Mouse (Mus musculus) G1E-ER4 (cell line): Measurements from ENCODE around the gene R3hdm4. TPM values are rescaled to one million over a fixed set of nuclear protein-coding genes. Genes with fewer than 3 reads are reported as not detected.

Experiments
- GATA1 ChIP-seq: IDR thresholded peaks from one replicate; pipeline ENCODE4 v1.8.0; 2012; ENCODE audit warnings: low read length, inconsistent platforms
- polyA plus RNA-seq: library from polyadenylated mRNA; stranded (reverse); fragments of >175 nt; gene quantifications from 2 replicates; pipeline ENCODE4 v1.2.3, GENCODE M21; 2012

R3hdm4 gene
- polyA plus RNA-seq, 1 experiment: 234 TPM

DNA sequence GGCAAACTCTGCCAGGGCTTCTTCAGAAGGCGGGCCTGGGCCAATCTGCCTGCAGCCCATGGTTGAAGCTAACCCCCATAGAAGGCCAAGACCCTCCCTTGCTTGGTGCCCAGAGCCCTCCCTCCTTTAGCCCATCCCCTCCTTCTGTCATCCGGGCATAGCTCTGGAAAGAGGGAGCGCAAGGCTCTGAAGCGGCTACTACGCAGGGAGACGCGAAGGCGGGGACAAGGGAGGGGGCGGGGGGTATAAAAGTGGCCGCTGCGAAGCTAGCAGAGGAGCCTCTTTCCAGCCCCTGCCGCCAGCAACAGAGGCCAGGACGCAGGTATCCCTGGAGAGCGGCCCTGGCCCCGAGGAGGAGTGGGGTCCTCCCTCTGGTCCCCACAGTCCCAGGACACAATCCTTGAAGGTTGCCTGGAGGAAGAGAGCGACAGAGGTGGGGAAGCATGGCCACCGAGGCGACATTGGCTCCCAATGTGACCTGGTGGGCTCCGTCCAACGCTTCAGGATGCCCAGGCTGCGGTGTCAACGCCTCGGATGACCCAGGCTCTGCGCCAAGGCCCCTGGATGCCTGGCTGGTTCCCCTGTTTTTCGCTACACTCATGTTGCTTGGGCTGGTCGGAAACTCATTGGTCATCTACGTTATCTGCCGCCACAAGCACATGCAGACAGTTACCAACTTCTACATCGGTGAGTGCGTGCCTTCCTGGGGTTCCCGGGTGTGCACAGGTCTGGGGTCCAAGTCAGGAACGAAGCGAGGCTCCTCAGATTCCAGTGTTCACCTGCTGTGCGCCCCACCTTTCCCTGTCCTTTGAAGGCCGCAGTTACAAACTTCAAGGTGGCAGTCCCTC, 2.6 kb downstream of the R3hdm4 start:
- TF ChIP-seq GATA1: no peak

- no peak for TF ChIP-seq GATA1
Observed at GRCm38 (mm10) chr10:79917532-79918100, 3.4 kb downstream of the R3hdm4 start.

GRCm38 (mm10) chr10:79916808-79917531, 4.0 kb downstream of the R3hdm4 start, which contains the start of gene Kiss1r:
Kiss1r (plus strand) TSS chr10:79916971.
- no peak for TF ChIP-seq GATA1

DNA sequence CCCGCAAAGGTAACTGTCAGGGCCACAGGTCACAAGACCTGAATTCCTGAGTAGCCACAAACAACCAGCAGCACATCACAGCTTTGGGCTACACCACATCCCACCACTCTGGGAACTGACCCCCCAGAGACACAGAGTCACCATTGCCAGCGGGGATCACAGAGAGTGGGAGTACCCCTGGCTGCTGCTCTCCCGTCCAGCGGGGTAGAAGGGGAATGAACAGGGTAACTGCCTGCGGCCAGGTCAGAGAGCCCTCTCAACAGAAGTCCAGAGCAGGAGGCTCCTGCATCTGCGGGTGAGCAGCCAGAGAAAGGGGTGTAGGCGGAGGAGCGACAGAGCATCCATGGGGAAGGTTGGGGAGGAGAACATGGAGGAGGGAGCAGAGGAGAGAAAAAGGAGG, 4.9 kb downstream of the R3hdm4 start:
- TF ChIP-seq GATA1: no peak

DNA sequence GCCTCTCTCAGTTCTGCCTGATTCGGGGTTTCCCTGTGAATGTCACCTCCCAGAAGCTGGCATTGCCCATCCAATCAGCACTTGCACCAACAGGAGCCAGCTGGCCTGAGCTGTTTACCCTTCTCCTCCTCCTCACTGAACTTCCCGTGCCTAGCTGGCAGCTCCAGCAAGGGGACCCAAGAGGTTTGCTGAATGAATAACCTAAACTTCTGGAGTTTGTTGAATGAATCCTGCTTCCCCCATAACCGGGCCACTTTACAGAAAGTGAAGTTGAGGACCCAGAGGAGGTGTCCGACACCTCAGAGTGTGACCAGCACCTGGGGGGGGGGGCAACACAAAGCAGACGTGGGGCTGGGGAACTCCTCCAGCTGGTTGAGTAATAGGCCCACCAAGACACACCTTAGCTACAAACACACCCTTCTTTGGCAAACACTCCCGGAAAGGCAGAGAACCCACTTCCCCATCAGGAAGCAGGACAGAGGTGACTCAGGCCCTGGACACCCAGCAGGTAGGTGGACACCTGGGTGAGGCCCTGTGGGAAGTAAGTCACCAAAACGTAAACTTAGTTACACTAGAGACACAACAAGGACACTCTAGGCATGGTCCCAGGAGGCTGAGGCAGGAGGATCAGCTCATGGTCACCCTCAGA, 5.9 kb downstream of the R3hdm4 start:
- no peak for TF ChIP-seq GATA1

GRCm38 (mm10) chr10:79914131-79914947, 6.7 kb downstream of the R3hdm4 start:
- TF ChIP-seq GATA1: no peak

DNA sequence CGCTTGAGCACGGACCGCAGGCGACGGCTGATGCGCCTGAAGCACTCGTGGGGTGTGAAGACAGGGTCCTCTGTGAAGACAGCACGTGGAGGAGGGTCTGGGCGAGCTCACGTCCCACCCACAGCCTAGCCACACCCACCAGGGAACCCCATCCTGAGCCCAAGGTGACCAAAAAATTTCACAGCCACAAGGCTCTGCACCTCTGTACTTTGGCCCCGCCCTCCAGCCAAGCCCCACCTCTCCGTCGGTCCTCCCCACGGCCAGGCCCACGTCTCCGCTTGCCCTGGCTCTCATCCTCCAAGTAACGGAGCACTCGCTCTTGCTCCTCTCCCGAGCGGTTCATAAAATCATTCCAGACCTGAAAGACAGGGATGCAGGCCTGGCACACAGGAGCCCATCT, 8.6 kb downstream of the R3hdm4 start:
- no peak for TF ChIP-seq GATA1

DNA sequence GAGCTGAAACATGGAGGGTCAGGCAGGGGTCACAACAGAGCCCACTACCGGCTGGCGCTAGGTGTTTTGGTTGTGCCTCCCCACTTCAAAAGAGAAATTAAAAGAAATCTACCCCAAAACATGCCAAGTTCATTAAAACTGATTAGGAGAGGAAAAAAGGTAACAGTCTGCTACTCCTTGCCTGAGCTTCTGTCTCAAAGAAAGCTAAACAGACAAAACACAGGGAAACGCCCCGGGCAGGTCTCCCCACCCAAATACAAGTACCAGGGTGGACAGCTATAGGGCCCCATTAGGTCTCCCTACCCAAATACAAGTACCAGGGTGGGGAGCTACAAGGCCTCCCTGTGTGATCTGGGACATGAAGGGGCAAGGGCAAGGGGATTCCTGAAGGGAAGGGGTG, 10.5 kb downstream of the R3hdm4 start, which contains the start of gene Gm26602:
Gene Gm26602 (plus strand): TSS at position 301 of the 400 bp plus-strand sequence.
- TF ChIP-seq GATA1: no peak

GRCm38 (mm10) chr10:79909092-79909922, 11.7 kb downstream of the R3hdm4 start:
- TF ChIP-seq GATA1: no peak

GRCm38 (mm10) chr10:79908167-79909091, 12.6 kb downstream of the R3hdm4 start, which contains the start of gene Med16:
Med16 (minus strand) TSS chr10:79908923.
- TF ChIP-seq GATA1: no peak

- no peak for TF ChIP-seq GATA1
Observed at GRCm38 (mm10) chr10:79907415-79907814, 13.6 kb downstream of the R3hdm4 start.

DNA sequence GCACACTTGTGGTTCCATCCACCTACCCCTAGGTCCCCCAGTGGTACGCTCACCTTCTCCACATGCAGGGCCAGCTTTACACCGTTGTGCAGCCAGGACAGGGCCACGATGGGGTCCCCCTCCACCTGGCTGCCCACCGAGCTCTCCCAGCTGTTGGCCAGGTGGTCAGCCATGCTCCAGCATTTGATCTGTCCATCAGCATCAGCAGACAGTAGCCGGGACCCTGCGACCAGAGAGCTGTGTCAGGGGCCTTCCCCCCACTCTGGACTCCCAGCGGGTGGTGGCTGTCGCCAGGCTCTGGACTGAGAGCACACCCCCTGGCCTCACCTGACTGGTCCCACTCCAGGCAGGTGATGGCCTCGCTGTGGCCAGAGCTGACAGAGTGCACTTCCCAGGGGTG, 14.3 kb downstream of the R3hdm4 start:
- TF ChIP-seq GATA1: no peak

- TF ChIP-seq GATA1: no peak
Observed at GRCm38 (mm10) chr10:79900951-79901410, 20.0 kb downstream of the R3hdm4 start.
